Mouse (Mus musculus) C2C12 (cell line): ENCODE data around the gene Nap1l4. TPM values are rescaled to one million over a fixed set of nuclear protein-coding genes. Genes with fewer than 3 reads are reported as not detected.

Experiments
- H3K27me3 ChIP-seq: one replicate; pipeline ENCODE4 v1.6.1; 2011; ENCODE audit not compliant: control insufficient read depth, insufficient read depth, insufficient read length
- H3K36me3 ChIP-seq: one replicate; pipeline ENCODE4 v1.6.1; 2011; ENCODE audit not compliant: control insufficient read depth, insufficient read depth
- H3K4me3 ChIP-seq: one replicate; pipeline ENCODE4 v1.5.1; 2011; ENCODE audit warnings: mild to moderate bottlenecking, control low read depth; ENCODE audit not compliant: poor library complexity, insufficient read depth, severe bottlenecking
- H3K79me2 ChIP-seq: one replicate; pipeline ENCODE4 v1.6.1; 2011; ENCODE audit not compliant: control insufficient read depth, insufficient read depth
- H3K79me3 ChIP-seq: one replicate; pipeline ENCODE4 v1.6.1; 2011; ENCODE audit warnings: low read depth, control low read depth
- H3ac ChIP-seq: one replicate; pipeline ENCODE3; 2011; ENCODE audit warnings: low read depth; ENCODE audit not compliant: control insufficient read depth, insufficient read length
- CEBPB ChIP-seq: IDR thresholded peaks from one replicate; pipeline ENCODE4 v1.6.1; 2011; ENCODE audit warnings: low read depth, mild to moderate bottlenecking, control low read depth, moderate library complexity
- CTCF ChIP-seq: IDR thresholded peaks from one replicate; pipeline ENCODE4 v1.5.1; 2011; ENCODE audit not compliant: control insufficient read depth, insufficient read depth, insufficient read length
- FOSL1 ChIP-seq: IDR thresholded peaks from one replicate; pipeline ENCODE4 v1.8.0; 2011; ENCODE audit warnings: mild to moderate bottlenecking, low read length; ENCODE audit not compliant: poor library complexity, insufficient read depth, severe bottlenecking
- MAX ChIP-seq: IDR thresholded peaks from one replicate; pipeline ENCODE4 v1.6.1; 2011; ENCODE audit warnings: mild to moderate bottlenecking, control low read depth
- MYOD1 ChIP-seq: IDR thresholded peaks from one replicate; pipeline ENCODE4 v1.6.1; 2011; ENCODE audit warnings: low read depth; ENCODE audit not compliant: control insufficient read depth, insufficient read length
- MYOG ChIP-seq: IDR thresholded peaks from one replicate; pipeline ENCODE4 v1.6.1; 2011; ENCODE audit not compliant: control insufficient read depth, insufficient read length; ENCODE audit errors: extremely low read depth
- USF1 ChIP-seq: IDR thresholded peaks from one replicate; pipeline ENCODE4 v1.6.1; 2011; ENCODE audit warnings: low read depth, mild to moderate bottlenecking, control low read depth, moderate library complexity
- polyA plus RNA-seq: library from polyadenylated mRNA; unstranded; fragments of >200 nt; fragmentation: generic; extraction: Trizol; gene quantifications from one replicate; pipeline ENCODE4 v1.2.1, GENCODE M21; 2012; ENCODE audit warnings: missing spikeins

Gene Nap1l4
- polyA plus RNA-seq, 1 experiment = 112 TPM

DNA sequence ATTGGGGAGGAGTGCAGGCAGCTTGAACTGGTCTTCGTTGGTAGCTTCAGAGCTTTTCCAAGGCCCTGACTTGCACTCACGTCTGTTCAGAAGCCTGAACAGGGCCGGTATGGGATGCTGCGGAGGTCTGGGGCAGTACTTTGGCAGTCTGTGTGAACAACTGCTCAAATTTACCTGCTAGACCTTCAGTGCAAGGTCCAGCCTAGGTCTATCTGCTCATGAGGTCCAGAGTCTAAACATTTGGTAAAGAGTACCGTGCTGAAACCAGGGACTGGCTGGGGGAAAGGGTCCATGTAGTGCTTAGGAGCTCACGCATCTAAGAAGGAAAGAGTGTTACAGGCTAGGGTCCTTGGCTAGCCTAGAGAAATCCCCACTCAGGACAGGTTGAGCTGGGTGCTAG is 59.2 kb downstream of the Nap1l4 start:
- H3K36me3 ChIP-seq = no peaks in the 10 kb centered on the region
- peaks cover 61% of the 10 kb centered on the region for H3K27me3 ChIP-seq
- TF ChIP-seq FOSL1 (no peak), CEBPB (no peak), MAX (no peak), USF1 (no peak), MYOG (no peak), CTCF (no peak), MYOD1 (no peak)
- no peaks in the 10 kb centered on the region for H3K79me2 ChIP-seq
- no peaks in the 10 kb centered on the region for H3K79me3 ChIP-seq
- H3K4me3 ChIP-seq = no peak overlapping the region
- no peak overlapping the region for H3ac ChIP-seq

DNA sequence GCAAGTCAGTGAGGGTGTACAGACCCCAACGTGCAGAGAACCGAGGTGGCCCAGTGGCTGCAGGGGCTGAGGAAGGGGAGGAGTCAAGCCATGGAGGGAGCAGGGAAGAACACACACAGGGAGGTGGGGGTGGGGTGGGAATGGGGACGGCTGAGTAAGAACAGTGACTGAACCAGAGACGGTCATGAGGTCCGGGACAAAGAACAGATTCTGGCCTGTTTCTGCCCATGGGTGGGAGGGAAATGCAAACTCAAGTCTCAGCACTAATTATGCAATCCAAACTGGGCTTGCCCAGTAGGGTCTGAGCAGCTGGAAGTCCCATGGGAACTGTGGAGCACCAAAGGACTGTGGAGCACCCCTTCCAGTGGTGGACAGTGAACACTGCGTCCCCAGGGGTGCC is 66.4 kb downstream of the Nap1l4 start:
- no peaks in the 10 kb centered on the region for H3K36me3 ChIP-seq
- H3K79me3 ChIP-seq = no peaks in the 10 kb centered on the region
- TF ChIP-seq FOSL1 (no peak), MYOD1 (no peak), CEBPB (no peak), CTCF (no peak), MYOG (no peak)

DNA sequence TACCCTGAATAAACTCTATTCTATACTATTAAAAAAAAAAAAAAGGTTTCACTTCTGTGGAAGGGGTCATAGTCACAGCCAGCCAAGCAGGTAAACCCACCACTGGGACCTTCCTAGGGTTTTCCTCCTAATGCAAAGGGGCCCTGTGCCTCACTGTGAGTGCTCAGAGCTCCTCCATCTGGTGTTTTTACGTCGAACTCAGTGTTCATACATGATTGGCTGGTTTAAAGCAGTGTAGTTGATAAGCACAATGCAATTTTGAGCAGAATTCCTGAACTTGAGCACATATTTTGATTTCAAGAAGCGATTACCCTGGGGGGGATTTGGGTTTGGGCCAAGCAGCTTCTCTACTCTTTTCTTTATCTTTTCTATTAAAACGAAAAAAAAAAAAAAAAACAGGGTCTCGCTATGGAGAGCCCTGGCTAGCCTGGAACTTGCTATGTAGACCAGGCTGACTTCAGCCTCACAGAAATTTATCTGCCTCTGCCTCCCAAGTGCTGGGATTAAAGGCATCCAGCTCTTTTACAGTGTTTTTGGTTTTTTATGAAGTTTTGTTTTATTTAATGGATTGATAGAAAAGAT is 67.0 kb downstream of the Nap1l4 start:
- no peaks in the 10 kb centered on the region for H3K79me2 ChIP-seq
- no peak overlapping the region for H3K4me3 ChIP-seq

More for the DNA sequence above, 66.4 kb downstream of the Nap1l4 start:
- peaks cover 21% of the 10 kb centered on the region for H3K27me3 ChIP-seq
- H3ac ChIP-seq = no peak overlapping the region
- no peak overlapping the region for H3K4me3 ChIP-seq
- H3K79me2 ChIP-seq = no peaks in the 10 kb centered on the region

DNA sequence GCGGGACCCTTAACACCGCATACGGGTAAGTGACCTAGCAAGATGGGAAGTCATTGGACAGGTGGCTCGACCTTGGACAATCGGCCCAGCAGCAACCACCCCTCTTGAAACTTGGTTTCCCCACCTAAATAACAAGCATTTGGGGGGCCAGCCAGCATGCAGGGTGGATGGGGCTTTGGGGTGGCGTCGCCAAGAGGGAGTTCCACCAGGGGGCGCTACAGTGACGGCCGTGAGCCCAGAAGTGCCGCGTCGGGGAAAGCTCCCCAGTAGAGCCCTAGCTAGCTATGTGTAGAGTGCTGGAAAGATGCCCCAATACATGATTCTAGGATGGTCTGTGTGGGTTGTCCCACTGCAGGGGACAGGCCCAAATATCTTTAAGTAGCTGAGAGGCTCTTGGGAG is 68.4 kb downstream of the Nap1l4 start:
- H3K4me3 ChIP-seq = no peak overlapping the region
- TF ChIP-seq CTCF (peak; percentile 67), FOSL1 (no peak)
- no peaks in the 10 kb centered on the region for H3K36me3 ChIP-seq
- peaks cover 13% of the 10 kb centered on the region for H3K27me3 ChIP-seq
- H3K79me3 ChIP-seq = no peaks in the 10 kb centered on the region
- no peaks in the 10 kb centered on the region for H3K79me2 ChIP-seq
- H3ac ChIP-seq = no peak overlapping the region

More for the DNA sequence above, 67.0 kb downstream of the Nap1l4 start:
- H3ac ChIP-seq = no peak overlapping the region
- TF ChIP-seq CEBPB (no peak), USF1 (no peak), FOSL1 (no peak), MAX (no peak), CTCF (no peak), MYOG (no peak), MYOD1 (no peak)
- H3K27me3 ChIP-seq = peaks cover 21% of the 10 kb centered on the region
- no peaks in the 10 kb centered on the region for H3K36me3 ChIP-seq
- H3K79me3 ChIP-seq = no peaks in the 10 kb centered on the region

DNA sequence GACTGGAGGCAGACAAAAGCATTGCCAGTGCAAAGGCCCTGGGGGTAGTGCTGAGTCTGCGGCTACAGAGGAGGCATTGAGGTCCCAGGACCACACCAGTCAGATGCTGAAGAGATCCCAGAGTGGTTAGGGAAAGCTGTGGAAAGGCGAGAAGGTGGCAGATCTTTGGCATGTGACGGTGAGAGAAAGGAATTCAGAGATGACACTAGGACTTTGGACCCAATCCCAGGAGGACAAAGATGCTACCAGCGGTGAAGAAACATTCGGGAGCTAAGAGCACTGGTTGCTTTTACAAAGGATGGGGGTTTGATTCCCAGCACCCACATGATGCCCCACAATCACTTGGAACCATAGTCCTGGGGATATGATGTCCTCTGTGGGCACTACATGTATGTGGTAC is 71.1 kb downstream of the Nap1l4 start:
- no peak overlapping the region for H3K4me3 ChIP-seq
- H3K36me3 ChIP-seq = no peaks in the 10 kb centered on the region
- H3ac ChIP-seq = no peak overlapping the region
- no peak for TF ChIP-seq CTCF
- no peak for TF ChIP-seq MYOD1
- TF ChIP-seq USF1 = no peak
- no peak for TF ChIP-seq CEBPB
- no peak for TF ChIP-seq FOSL1
- H3K79me2 ChIP-seq = no peaks in the 10 kb centered on the region
- H3K79me3 ChIP-seq = no peaks in the 10 kb centered on the region
- H3K27me3 ChIP-seq = peaks cover 5% of the 10 kb centered on the region

DNA sequence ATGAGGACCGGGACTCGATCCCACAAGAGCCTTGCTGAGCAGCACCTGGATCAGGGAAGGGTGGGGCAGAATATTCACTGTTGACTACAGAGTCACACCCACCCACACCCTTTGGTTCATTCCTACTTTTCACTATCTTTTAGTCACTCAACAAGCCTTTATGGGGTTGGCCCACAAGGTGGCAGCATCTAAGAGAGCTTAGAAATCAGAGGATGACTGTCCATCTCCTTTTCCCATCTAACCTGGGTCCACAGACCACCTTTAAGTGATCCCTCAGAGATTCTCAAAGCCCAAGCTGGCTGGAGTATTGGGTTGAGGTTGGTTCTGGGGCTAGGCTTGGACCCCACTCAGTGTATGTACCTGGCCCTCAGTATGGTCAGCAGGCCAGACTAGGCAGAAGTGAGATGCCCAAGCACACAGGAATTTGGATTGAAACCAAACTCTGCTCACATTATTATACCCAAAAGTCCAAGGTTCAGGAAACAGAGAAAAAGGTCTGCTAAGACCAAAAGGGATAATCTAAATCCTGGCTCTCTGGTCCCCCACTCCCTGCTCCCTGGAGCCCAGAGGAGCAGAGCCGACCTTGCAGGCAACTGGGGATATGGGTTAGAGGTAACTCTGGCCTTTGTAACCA is 72.1 kb downstream of the Nap1l4 start:
- H3K36me3 ChIP-seq = no peaks in the 10 kb centered on the region
- H3K79me3 ChIP-seq = no peaks in the 10 kb centered on the region
- TF ChIP-seq MYOG (no peak), MAX (no peak), CTCF (no peak), USF1 (no peak), FOSL1 (no peak), MYOD1 (no peak), CEBPB (no peak)
- H3K27me3 ChIP-seq = peaks cover 5% of the 10 kb centered on the region
- no peaks in the 10 kb centered on the region for H3K79me2 ChIP-seq
- H3K4me3 ChIP-seq = no peak overlapping the region
- no peak overlapping the region for H3ac ChIP-seq
